Mouse (Mus musculus) adrenal gland, postnatal 14 days (tissue): ENCODE data around the gene Mfsd4a. TPM values are rescaled to one million over a fixed set of nuclear protein-coding genes. Genes with fewer than 3 reads are reported as not detected.

ENCODE experiments used
- DNase-seq: peaks from one replicate; pipeline ENCODE4 v3.0.0; 2021; ENCODE audit warnings: mixed read lengths
- total RNA-seq: library from RNA; stranded (reverse); gene quantifications from 2 replicates; pipeline ENCODE4 v1.2.3, GENCODE M21; 2021

Mfsd4a gene
- total RNA-seq, 1 experiment from 2014 or later: 7.9 TPM

DNA sequence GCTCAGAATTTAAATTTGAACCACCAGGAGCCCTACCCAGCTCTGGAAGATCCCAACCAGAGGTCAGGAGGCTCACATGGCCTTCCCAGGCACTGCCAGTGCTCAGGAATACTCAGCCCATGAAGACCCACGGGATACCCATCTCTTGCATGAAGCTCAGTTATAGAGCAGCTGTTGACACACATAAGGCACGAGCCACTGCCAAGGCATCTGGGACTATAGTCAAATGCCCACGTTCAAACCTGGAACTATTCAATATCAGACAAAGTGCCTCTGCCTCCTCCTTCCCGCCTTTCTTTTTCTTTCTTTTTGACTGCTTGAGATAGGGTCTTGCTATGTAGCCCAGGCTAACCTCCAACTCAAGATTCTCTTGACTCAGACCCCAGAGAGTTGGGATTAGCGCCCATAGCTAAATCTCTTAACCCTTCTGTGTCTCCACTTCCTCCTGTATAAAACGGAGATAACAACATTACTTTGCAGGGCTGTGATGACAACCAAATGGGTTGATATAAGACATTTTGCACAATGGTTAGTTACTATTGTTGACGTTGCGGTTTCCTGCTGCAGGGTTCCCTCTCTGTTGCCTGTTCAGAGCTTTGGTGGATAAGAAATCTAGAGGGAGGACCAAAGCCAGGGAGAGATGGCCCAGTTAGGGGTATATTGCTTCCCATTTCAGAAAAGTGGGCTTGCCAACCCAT is 2.2 kb downstream of the Mfsd4a start:
- no peak for DNase-seq

DNA sequence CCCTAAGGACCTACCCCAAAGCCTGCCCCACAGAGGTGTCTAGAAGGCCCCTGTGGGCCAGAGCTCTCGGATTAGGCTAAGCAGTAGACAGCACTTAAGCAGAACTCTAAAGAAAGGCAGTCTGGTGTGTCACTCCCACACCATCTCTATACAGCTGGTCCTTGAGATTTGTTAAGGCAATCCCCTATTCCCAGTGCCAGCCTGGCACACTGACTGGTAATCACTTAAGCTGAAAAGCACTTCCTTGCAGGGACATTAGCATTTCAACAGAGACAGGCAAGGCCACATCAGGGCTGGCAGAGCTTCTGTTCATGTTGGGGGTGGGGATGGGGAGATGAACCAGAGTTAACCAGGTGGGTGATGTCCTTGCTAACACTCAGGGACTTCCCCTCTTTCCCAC is 2.9 kb downstream of the Mfsd4a start:
- peak; percentile 31 for DNase-seq

DNA sequence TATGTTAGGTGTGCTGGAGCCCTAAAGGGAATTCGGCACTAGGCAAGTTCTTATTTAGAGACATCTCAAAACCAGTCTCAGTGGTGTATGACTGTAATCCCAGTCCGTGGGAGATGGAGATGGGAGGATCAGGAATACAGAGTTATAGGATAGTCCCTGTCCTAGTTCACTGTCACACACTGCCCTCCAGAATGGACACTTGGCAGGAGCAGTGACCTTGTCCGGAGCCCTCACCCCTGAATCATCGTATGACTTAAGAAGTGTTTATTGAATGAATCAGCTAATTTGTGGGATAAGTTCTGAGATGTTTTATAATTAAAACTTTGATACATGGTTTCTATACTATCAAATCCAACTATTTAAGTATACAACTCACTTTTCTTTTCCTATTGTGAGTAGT is 4.8 kb downstream of the Mfsd4a start:
- DNase-seq: peak; percentile 44

DNA sequence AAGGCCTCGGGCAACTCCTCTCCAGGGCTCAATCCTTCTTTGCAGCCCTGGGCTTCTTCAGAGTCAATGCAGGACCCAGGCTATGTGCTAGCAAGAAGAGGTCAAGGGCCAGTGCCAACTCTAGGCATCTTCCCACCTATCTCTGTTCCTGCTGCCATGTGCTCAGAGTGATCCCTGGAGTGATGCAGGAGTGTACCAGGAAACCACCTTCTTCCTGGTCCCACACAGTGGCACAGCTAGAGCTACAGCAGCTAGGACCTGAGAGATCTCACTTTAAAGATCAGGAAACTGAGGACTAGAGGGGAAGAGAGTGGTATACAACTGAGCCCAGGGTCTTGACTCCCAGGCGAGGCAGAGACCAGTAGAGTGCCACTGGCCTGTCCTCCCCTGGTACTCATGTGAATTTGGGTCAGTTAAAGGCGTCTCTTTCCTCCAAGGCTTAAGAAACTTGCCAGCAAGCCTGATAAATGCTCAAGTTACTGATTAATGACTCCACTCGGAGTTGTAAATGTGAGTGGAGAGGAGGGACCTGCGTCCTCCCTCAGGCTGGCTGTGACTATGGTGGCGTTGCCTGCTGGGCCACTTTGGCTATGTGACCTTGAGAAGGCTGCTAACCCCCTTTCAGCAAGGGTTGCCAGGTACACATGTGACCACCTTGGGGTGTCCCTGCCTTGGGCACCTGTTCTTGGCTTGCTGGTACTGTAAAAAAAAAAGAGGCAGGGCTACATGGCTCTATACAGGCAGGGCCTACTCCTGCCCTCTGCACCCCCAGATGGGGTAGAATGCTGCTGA is 5.9 kb downstream of the Mfsd4a start:
- no peak for DNase-seq

DNA sequence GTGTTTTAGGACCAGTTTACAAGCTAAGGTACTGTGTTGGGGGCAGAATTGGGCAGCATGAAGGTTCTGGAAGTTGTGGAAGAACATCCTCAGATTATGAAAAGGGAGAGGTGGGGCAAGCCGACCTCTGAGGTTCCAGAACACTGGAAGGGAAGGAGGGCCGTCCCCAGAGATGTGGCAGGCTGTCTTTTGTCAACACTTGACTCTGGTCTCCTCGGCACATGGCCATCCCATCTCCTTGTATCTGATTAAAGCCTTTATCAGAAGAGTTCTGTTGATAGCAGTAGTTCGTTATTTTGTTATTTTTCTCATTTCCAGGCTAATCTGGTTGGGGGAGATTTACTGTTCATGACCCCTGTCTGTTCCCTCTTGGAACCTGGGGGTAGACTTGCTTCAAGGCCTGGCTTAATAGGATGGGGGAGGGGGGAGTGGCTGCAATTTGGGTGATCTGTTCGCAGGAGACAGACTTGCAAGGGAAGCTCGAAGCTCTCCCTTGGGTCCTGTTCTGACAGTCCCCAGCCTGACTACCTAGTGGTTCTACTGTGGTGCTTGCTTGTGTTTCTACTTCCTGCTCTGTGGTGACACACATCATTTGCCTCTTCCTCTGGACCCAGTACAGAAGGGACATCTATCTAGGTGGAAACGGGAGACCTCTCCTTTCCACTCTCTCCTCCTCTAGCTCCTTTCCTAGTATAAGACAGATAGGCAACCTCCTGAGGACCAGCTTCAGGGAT is 7.7 kb downstream of the Mfsd4a start:
- no peak for DNase-seq

DNA sequence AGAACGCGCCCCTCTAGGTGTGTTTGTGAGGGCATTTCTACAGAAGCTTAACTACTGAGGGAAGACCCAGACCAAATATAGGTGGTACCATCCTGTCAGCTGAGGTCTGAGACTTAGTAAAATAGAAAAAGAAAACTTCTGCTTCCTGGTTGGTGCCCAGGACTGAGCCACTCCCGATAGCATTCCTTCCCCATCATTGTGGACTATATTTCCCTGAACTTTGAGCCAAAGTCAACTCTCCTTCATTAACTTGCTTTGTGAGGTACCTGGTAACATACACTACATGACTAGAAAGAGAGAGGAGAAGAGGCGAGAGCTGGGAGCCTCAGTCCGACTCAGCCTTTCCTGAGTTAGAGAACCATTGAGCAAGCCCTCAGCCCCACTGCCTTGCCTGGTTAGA is 9.3 kb downstream of the Mfsd4a start:
- DNase-seq: no peak

DNA sequence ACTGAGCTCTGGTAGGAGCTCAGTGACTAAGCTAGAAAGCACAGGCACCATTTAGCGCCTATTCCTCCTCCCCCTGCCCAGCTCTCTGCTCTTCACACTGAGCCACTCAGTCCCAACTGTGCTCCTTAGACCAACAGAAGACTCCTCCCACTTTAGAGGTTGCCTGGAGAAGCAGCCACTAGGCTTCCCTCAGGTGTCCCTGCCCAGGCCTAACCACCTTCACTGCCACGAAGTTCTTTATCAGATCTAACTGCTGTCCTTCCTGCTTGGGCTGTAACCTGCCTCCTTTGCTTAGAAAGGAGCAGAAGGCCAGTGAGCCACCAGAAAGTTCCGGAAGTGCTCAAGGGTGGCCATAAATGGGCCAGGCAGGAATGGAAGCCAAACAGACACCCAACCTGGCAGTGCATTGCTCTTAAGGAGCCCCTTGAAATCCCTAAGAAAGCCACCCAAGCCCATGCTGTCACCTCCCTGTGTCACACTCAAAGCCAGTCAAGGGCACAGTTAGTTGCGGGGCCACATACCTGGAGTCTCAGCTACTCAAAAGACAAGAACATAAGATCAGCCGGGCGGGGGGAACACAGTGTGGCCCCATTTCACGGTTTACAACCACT is 12.7 kb downstream of the Mfsd4a start:
- no peak for DNase-seq

DNA sequence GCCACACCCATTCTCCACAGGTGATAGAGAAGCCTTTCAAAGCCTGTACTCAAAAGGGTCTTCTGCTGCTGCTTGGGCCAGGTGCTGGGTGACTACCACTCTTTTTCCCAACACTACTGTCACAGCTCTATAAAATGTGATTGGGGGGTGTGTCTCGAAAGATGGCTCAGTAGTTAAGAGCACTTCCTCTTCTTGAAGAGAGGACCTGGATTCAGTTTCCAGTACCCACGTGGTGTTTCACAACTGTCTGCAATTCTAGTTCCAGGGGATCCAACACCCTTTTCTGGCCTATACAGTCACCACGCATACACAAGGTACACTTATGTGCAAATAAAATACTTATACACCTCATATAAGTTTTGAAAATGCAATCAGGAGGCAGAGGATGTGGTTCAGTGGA is 13.5 kb downstream of the Mfsd4a start:
- DNase-seq: no peak

DNA sequence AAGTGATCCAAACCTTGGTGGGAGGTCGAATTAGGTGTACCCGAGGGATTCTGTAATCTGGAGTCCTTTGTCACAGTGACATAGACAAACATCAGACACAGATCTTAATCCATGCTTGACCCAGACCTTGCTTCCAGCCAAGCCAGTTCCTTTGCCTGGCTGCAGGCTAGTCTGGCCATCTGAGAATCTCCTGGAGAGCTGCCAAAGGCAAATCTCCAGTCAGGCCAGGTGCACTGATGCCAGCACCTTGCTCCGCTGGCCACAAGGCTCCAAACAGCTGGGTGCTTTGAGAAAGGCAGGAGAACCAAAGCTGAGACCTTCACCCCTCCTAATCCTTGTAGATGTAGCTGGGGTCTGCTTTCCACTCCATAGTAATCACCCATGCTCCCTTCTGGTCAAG is 16.1 kb downstream of the Mfsd4a start:
- DNase-seq: no peak

DNA sequence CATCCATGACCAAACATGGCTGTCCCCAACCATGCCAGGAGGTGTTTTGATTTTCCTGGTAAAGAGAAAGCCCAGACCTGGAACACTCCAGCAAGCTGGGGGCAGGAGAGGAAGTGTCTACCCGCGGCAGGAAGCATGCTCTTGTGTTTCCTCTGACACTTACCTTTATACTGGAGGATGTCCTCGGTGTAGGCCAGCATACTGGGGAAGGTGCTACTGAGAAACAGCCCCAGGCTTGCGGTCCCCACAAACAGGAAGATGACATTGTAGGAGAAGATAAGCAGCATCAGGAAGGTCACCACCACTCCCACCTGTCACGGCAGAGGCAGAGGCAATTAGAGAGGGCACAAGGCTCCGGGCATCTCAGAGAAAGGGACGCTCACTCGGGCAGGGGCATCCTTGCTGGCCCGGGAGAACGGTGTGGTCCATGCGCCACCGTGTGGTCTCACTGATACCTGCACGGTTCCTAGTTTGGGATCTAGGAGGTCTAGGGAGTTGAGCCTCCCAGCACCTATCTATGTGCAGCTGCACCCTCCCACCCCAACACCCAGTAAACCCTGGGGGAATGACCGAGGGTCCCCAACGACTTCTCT is 21.6 kb downstream of the Mfsd4a start:
- DNase-seq: peak; percentile 81

DNA sequence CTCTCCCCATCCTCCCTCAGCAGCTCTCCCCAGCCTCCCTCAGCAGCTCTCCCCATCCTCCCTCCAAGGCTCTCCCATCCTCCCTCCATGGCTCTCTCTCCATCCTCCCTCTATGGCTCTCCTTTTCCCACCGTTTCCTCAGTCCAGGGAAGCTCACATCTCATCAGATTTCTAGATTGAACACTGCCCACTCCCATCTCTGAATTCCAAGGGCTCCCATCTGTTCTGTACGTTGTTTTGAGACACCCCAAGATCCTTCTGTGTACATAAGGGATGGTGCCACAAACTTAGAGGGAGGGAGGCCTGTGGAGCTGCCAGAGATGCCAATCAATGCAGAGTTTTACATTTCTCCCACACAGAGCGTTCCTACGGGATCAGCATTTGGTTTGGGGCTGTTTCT is 24.1 kb downstream of the Mfsd4a start:
- DNase-seq: no peak

DNA sequence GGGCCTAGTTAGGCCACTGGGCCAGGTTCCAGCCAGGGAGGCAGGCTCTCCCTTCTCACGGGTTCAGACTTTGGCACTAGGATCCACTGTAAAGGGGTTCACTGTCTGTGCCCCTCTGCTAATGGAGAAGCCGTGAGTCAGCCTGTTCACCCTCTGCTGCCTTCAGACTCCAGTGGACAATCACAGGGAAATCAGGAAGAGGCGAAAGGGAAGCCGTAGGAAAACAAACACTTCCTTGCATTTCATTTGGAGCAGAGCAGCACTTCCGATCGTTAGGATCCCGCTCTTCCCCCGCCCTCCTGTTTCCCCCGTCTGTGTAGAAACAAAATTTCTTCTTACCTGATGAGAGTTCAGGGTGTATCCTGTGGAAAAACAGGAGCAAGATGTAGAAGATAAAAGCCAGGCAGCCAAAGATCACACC is 27.7 kb downstream of the Mfsd4a start:
- peak; percentile 20 for DNase-seq

DNA sequence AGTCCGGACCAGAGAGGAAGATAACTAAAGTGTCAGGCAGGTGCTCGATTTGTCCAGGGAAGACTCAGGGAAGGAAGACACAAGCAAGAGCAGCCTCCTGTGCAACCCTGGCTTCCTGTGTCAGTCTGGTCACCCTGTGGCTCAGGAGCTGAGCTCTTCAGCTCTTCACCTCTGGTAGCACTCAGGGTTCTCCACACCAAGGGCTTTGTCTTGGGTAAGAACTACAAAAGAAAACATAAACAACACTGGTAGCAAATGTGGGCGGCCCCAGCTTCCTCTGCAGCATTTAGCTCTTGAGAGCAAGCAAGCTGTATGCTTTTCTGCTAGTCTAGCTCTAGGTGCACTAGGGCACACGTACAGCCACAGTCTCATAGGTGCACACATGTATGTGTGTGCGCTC is 29.1 kb downstream of the Mfsd4a start:
- DNase-seq: no peak

DNA sequence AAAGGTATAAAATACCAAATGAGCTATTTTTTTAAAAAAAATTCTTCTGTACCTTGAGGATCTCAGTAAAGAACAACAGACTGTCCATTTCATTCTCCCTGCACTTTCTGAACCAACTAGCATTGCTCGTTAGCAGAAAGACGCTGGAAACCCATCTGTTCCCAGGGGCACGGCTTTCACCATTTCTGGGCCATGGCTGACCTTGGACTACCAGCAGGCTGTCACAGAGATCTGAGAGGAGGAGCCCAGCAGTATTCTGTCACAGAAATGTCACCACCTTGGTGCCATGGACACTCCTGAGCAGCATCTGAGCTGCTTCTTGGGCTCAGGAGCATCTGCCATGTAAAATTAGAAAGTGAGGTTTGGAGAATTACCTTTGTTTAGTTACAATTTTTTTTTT is 30.1 kb downstream of the Mfsd4a start:
- peak; percentile 61 for DNase-seq

DNA sequence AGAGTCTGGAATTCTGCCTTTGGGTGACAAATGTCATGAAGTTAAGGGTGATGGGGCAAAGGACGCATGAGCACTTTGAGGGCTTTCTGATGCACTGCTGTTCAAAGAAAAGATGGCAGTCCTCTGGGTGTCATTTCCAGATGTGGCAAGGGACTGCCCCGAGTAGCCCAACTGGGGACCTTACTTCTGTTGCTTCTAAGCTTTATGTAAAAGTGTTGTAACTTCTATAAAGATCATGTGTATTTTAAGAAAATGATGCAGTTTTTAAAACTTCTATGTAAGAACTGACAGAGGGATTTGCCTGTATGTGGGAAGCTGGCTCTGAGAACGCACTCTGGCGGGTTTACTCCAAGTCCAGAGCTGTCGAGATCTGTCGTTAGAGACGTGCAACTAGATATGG is 35.7 kb downstream of the Mfsd4a start:
- DNase-seq: no peak

DNA sequence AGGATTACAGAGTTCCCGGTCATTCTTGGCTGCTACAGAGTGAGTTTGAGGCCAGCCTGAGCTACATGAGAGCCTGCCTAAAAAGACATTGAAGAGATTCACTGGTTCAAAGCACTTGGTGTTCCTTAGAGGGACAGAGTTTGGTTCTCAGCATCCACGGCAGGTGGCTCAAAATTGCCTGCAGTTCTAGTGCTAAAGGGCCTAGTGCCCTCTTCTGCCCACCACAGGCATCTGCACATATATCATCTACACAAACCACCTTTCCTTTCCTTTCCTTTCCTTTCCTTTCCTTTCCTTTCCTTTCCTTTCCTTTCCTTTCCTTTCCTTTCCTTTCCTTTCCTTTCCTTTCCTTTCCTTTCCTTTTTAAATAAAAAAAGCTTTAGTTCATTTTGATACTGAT is 37.3 kb downstream of the Mfsd4a start:
- no peak for DNase-seq

DNA sequence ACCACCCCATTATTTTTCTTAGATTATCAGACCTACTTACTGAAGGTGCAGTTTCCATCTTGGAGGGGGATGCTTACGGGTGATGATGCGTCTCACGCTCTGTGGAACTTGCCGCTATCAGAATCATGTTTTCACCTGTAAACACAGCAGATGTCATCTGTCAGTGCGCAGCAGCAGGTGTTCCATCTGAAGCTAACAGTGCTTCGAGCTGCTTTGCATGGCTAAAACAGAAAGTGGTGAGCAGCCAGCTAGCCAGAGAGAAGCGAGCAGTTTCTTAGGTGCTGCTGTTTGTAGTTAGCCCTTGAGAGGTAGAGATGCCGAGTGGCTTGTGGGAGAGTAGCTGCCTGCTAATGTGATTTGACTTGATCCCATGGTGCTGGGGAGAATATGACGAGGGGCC is 39.4 kb downstream of the Mfsd4a start:
- no peak for DNase-seq

DNA sequence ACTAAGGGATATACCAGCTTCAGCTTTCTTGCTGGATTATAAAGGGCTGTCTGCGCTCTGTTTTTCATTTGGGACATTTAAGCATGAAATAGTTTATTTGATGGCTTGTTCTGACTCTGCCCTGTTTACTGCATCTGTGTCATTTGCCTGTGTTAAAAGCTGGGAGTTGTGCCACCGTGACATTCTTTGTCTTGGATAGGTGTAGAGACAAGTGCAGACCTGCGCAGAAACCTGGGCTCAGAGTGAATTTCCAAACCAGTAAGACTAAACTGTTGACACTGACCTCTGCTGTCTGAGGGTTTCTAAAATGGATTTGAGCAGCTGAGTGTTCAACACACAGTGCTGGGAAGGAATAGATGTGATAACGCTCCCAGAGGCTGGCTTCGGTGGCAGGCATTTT is 39.9 kb downstream of the Mfsd4a start:
- DNase-seq: no peak

DNA sequence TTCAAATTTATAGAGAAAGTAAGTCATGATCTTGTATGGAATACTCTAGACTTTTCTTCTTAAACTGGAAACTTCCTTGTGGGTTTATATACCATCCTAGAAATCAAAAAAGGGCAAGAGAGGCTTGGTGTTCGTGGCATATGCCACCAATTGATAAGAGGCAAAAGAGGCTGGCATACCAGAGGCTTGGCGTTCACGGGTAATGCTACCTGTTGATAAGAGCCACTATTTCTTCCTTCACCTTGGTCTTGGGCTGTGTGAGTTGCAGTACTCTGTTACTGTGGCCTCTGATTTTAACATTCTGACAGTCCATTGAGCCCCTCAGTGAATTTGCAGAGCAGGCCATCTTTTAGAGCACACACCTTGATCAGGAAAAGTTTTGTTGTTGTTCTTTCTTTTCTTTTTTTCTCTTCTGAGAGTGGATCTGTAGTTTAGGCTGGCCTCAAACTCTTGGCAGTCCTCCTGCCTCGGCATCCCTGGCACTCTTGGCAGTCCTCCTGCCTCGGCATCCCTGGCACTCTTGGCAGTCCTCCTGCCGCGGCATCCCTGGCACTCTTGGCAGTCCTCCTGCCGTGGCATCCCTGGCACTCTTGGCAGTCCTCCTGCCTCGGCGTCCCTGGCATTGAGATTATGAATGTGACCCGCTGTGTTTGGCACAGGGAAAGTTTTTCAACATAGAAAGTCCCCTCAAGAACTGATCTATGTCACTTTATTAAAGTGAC is 40.8 kb downstream of the Mfsd4a start:
- DNase-seq: peak; percentile 21

DNA sequence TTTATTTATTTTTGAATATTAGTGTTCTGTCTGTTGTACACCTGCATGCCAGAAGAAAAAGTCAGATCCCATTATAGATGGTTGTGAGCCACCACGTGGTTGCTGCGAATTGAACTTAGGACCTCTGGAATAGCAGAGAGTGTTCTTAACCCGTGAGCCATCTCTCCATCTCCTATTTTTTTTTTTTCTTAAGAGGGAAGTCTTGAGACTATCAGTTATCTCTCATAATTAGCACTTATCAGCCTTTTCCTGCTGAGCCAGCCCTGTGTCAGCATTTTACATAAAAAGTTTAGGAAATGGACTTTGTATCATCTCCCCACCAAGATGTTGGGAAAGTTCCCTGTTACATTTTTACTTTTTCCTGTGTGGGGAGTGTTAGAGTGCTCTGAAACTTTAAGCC is 45.8 kb downstream of the Mfsd4a start:
- no peak for DNase-seq

DNA sequence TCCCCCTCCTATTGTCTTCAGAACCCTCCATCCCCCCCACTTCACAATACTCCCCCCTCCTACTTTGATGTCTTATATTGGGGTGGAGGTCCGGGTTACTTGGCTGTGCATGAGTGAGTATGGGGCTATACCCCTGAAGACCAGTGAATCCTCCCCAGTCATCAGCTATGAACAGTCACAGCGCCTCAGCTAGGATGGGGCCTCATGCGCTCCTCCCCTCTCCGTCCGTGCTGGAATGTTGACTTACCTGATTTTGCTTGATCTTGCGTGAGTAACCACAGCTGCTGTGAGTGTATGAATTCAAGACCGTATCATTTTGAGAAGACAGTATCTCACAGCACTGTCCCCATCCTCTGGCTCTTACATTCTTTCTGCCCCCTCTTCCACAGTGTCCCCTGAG is 48.0 kb downstream of the Mfsd4a start:
- no peak for DNase-seq

DNA sequence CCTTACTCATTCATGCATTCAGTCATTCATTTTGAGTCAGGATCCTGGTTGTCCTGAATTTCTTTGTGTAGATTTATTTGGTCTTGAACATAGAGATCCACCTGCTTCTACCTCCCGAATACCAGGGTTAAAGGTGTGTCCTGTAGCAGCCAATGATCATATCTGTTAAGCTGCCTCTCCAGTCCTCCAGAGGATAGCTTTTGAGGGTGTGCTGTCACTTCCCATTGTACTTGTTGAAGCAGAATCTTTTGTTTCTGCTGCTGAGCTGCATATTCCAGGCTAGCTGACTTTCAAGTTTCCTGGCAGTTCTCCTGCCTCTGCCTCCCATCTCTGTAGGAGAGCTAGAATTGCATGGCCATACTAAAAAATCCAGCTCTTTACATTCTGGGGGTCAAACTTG is 51.2 kb downstream of the Mfsd4a start:
- no peak for DNase-seq
